Mouse (Mus musculus): ENCODE measurements around the gene Tmem109.

Tmem109 gene

DNA sequence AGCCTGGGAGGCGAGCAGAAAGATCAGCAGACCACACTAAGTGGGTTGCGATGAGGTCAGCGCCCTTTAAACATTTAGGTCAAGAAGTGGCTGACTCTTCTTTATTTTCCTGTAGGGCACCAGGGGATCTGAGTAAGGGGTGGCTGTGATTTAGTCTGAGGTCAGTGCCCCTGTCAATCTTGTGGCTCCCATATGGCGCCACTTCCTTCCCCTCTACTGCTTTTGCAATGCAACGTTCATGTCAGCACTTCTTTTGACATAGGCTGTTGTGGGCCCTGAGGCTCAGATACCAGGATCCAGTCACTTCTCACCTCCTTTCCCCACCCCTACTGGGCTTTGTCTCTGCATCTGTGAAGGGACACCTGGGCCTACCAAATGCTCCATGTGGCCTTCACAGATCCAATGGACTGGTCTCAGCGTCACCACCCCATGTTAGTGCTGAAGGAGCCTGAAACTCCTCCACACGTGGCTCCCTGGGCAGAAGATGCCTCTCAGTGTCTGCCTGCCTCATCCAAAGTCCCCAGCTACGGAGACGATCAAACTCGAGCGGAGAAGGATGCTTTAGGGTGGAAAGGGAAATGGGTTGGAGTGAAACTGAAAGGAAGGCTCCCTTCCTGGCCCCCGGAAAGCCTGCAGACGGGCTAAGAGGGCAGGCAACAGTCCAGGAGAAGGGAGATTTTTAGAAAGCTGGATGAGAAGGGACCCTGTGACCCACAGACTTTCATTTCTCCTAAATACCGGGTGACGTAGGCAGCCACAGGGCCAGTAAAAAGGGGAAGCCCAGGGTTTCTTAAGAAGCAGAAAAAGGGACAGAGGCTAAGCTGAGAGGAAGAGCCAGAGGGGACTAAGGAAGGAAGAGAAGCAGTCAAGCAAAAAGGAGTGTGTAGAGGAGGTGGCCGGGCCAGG, 39.8 kb downstream of the Tmem109 start:
- no peak for DNase-seq (ENCODE audit: low spot score)

DNA sequence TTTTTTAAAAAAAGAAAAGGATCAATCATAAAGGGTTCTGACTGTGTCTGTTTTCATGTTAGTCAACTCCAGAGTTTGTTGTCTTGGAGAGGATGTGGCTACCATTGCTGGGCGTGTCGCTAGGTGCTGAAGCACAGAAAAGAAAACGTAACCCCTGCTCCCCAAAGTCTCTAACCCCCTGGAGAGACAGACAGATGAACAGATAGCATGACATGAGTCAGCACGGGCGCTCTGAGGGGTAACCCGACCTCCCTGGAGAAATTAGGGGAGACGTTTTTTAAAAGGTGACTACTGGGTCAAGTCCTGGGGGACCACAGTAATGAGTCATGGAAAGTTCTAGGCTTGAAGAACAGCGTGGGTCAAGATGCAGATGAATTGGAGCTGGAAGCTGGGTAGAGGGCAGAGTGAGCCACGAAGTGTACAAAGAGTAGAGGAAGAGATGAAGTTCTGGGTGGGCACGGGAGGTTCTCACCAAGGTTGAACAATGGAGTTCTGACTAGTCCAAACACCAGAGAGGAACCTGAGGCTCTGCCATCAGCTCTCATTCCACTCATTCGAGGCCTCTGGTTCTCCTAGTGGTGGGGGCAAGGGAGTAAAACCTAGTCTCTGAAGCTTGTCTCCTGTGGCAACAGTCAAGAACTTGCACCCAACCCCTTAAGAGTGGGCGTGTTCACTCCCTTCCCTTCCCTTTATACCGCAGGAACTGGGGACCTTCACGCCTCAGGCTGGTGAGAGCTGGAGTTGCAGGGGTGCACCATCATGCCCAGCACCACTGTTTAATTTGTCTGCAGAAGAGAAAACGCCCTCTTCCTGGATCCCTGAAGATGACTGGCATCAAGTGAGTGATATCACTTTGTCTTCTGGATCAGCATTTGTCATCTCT, 42.5 kb downstream of the Tmem109 start, which contains the start of gene Slc15a3:
Gene Slc15a3, plus strand, starts transcription at position 718 of the 883 bp plus-strand sequence.
- no peak for DNase-seq (ENCODE audit: low spot score)

DNA sequence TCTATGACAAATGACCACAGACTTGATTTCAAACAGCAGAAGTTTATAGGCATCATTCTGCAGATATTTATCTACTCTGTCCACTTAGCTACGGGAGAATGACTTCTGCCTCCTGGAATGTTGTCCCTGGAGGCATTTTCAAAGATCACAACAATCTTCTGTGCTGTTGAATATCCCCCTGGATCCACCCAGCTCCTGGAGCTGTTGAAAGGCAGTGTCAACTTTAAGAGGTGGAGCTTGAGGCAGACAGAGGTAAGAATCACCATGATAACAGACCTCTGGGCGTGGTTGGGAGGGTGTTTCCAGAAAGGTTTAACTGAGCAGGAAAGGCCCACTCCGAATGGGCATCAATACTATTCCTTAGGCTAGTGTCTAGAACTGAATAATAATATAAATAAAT, 46.1 kb downstream of the Tmem109 start:
- DNase-seq (ENCODE audit: low spot score): no peak

DNA sequence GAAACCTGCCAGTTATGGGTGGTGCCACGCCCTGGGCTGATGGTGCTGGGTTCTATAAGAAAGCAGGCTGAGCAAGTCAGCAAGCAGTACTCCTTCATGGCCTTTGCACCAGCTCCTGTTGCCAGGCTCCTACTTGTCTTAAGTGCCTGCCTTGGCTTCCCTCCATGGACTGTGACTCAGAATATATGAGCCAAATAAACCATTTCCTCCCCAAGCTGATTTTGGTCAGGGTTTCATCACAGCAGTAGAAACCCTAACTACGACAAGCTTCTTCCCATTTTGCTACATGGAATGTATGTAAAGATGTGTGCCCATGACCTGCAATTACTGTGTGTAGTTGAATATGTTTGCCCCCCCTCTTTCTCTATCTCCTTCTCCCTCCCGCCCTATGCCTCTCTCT, 48.2 kb downstream of the Tmem109 start:
- DNase-seq (ENCODE audit: low spot score): no peak

DNA sequence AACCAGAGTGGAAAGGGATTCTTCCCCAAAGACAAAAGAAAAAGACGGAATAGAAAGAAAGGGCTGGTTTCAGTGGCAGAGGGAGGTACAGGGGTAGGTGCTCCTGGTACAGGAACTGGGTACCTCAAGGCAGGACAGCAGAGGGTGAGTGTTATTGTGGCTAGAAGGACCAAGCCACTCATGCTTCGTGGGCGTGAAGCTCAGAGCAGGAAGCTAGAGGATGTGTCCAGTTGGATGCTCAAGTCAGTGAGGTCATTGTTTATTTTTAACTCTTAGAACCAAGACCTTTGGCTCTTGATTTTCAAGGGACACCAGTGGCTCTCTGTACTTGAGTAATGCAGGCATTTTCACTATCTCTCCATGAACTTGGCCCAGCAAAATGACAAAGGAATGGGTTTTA, 49.8 kb downstream of the Tmem109 start:
- no peak for DNase-seq (ENCODE audit: low spot score)

DNA sequence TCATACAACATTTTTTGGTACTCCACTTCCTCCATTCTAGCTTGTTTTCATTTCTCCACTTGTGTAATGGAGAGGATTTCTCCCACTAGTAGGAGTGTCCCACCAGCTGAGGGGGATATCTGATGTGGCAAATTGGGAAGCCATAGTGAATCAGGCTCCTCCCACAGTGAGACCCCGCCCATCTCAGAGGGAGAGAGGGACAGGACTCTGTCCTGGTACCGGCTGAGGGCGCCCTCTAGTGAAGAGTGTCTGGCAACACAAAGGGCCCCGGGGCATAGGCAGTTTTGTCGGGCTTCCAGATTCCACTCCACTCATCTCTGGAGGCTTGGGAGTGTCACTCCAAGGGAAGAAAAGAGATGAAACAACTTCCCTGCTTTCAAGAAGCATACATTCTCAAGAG, 50.4 kb downstream of the Tmem109 start:
- peak; percentile 80 for DNase-seq (ENCODE audit: low spot score)

DNA sequence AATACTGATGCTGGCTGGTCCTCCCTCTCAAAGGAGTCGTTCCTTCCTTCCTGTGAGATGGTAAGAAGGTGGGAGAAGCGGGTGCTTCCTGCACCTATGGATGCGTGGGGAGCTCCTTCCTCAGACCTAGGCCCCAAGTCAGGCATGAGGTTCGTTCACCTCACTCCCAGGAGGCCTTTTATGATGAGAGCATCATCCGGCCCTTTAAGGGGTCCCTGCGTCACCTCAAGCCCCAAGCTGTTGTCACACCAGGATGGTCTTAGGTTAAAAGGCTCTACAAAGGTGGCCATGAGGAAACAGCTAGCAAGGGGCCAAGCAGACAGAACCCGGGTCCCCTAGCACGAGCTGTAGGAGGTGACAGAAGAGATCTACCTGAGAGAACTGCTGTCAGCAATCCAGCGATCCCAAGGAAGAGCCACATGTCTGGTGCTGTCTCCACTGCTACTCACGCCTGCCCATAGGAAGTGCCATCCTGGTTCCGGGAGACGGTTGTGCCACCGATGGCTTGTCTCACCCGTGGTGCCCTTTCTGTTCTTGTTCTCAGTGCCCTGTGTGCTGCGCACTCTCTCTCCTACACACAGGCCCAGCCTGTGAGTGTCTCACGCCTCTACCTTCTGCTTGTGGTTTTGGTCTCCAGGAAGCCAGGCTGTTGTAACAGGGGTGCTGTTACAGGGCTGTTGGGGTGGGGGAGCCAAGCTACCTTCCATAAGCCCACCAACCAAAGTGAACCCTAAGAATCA, 52.2 kb downstream of the Tmem109 start, which contains the start of gene Cd6:
Gene Cd6, minus strand, starts transcription at position 623 of the 740 bp plus-strand sequence.
- DNase-seq (ENCODE audit: low spot score): peak; percentile 74

DNA sequence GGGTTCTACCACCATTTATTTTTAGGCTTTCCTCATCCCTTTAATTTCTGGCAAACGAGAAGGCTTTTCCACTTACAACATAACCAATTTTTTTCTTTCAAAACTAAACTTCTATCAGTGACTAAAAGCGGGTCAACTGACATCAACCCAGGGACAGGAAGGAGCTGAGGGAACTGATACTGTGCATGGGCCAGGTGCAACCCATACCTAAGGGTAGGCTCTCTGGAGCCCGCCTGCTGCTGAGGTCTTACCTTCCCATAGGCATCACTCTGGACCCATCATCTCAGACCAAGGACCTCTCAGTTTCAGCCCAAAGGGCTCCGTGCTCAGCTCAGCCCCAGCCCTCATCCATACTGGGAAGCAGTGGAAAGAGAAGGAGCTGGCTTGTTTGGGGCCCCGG, 53.5 kb downstream of the Tmem109 start:
- DNase-seq (ENCODE audit: low spot score): no peak

DNA sequence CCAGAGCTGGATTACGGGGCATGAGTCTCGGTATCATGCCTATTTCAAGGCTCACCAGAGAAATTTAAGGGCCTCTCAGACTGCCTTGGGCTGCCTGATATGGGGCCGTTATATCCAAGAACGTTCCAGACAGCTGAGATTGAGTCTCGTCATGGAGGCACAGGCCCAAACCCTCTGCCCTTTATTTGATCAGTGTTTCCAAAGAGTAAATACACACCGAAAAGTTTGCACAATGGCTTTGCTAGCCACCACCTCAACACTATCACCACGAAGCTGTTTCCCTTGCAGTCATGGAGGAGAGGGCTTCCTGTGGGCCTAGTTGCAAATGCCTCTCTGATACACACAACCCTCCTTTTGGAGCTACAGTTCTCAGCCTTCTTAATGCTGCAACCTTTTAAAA, 57.7 kb downstream of the Tmem109 start:
- DNase-seq (ENCODE audit: low spot score): no peak

DNA sequence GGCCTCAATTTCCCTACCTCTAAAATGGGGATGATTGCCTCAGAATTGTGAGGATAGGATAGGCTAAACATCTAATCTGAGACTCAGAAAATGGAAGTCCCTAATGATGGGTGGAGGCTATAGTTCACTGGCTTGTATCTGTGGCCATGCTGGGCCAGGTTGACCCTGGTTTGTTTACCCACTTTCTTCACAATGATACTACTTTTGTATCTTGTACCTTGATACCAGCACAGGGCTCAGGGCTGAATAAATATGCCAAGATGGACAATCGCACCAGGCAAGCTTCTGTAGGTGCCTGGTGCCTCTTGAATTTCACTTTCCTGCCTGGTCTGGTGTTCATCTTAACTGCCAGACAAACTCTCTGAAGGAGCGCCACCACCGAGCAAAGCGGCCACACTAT, 59.3 kb downstream of the Tmem109 start:
- DNase-seq (ENCODE audit: low spot score): no peak

DNA sequence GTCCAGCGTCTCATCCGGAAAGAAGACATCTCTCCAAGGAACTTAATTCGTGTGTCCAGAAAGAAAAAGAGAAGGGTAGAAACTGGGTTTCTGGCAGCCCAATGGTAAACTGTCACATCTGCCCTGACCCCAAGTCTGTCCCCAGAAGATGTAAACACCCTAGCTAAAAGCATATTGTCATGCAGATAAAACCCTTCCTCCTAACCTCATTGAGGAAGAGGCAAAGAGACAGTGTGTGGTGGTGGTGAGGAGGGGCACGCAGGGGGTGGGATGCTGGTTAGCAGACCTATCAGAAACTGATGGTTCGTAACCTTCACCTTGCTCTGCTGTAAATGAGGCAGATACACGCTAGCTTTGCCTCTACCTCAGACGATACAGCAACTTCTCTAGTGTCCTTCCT, 60.5 kb downstream of the Tmem109 start:
- no peak for DNase-seq (ENCODE audit: low spot score)
